Mouse (Mus musculus) brain, embryonic 14.5 days (tissue): Measurements from ENCODE around the gene Fam185a.

Source experiments
- CTCF ChIP-seq: fragments of 200-500 bp; IDR thresholded peaks from 2 replicates; pipeline ENCODE4 v1.5.1; 2012; ENCODE audit warnings: inconsistent platforms, mild to moderate bottlenecking, moderate library complexity, borderline replicate concordance; ENCODE audit not compliant: insufficient read depth, insufficient read length; ENCODE audit errors: extremely low read depth
- POLR2A ChIP-seq: fragments of 200-500 bp; IDR thresholded peaks from 2 replicates; pipeline ENCODE4 v1.6.1; 2012; ENCODE audit warnings: mild to moderate bottlenecking, inconsistent platforms, borderline replicate concordance; ENCODE audit not compliant: poor library complexity, insufficient read depth, insufficient read length, severe bottlenecking; ENCODE audit errors: extremely low read depth

DNA sequence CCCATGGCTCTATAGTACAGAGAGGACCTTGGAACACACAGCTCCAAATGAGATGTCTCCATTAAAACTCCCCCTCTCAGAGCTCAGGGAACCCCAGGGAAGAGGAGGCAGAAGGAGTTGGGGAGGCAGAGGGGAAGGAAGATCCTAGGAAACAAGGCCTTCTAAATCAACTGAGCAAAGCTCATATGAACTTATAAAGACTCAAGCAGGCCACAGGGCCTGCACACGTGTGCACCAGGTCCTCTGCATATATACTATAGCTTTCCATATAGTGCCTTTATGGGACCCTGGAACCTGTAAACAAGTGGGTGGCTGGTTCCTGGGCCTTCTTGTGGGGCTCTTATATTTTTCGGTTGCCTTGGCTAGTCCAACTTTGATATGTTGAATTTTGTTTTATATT lies 30.2 kb upstream of the Fam185a start:
- TF ChIP-seq POLR2A (no peak), CTCF (no peak)
